Mouse (Mus musculus) MEL (cell line): ENCODE results near the gene Atp5d. TPM values are rescaled to one million over a fixed set of nuclear protein-coding genes. Genes with fewer than 3 reads are reported as not detected.

Source experiments
- DNase-seq: peaks from one replicate; pipeline ENCODE4 v3.0.0; 2011; ENCODE audit warnings: low read depth, low spot score
- H3K27ac ChIP-seq: 2 replicates; pipeline ENCODE4 v1.5.1; 2012; ENCODE audit warnings: low read depth, mild to moderate bottlenecking, control low read depth, low read length, moderate library complexity; ENCODE audit not compliant: control insufficient read depth
- H3K27me3 ChIP-seq, 2 experiments: fragments of 150-350 bp in 1 of 2; sonication (generic) in 1 of 2; 2 replicates each; pipeline ENCODE4 v1.6.1; 2012; ENCODE audit warnings: low read length in 2 of 2, mild to moderate bottlenecking in 2 of 2, improper control_type of control experiment in 1 of 2, moderate library complexity in 1 of 2; ENCODE audit not compliant: insufficient read depth in 2 of 2, control insufficient read depth in 1 of 2
- H3K36me3 ChIP-seq, 2 experiments: 2 replicates each; pipeline ENCODE4 v1.6.1; 2012 to 2014; ENCODE audit warnings: low read length in 2 of 2, improper control_type of control experiment in 1 of 2, inconsistent platforms in 1 of 2, mild to moderate bottlenecking in 1 of 2; ENCODE audit not compliant: insufficient read depth in 2 of 2, control insufficient read depth in 1 of 2
- H3K4me1 ChIP-seq, 2 experiments: fragments of 150-350 bp in 1 of 2; sonication (generic) in 1 of 2; 2 replicates each; pipeline ENCODE4 v1.6.1; 2012; ENCODE audit warnings: low read length in 2 of 2, improper control_type of control experiment in 1 of 2, mild to moderate bottlenecking in 1 of 2; ENCODE audit not compliant: insufficient read depth in 2 of 2, control insufficient read depth in 1 of 2
- H3K4me3 ChIP-seq, 2 experiments: fragments of 150-350 bp in 1 of 2; sonication (generic) in 1 of 2; 2 replicates each; pipeline ENCODE4 v1.5.1; 2012; ENCODE audit warnings: low read depth in 2 of 2, low read length in 2 of 2, mild to moderate bottlenecking in 2 of 2, moderate library complexity in 2 of 2, control low read depth in 1 of 2, improper control_type of control experiment in 1 of 2; ENCODE audit not compliant: control insufficient read depth in 1 of 2, insufficient read depth in 1 of 2
- H3K79me2 ChIP-seq: 2 replicates; pipeline ENCODE4 v1.6.1; 2012; ENCODE audit warnings: mild to moderate bottlenecking, low read length, moderate library complexity; ENCODE audit not compliant: control insufficient read depth, poor library complexity, insufficient read depth
- H3K9ac ChIP-seq: 2 replicates; pipeline ENCODE4 v1.6.1; 2012; ENCODE audit warnings: low read depth, mild to moderate bottlenecking, control low read depth, low read length, moderate library complexity; ENCODE audit not compliant: control insufficient read depth, poor library complexity, severe bottlenecking
- H3K9me3 ChIP-seq: fragments of 150-350 bp; sonication (generic); replicated peaks from 2 replicates; pipeline ENCODE4 v1.6.1; 2012; ENCODE audit warnings: mild to moderate bottlenecking, low read length, improper control_type of control experiment, moderate library complexity; ENCODE audit not compliant: insufficient read depth
- BHLHE40 ChIP-seq: IDR thresholded peaks from 2 replicates; pipeline ENCODE4 v1.6.1; 2012; ENCODE audit warnings: low read depth, mild to moderate bottlenecking, inconsistent platforms, low read length, improper control_type of control experiment, borderline replicate concordance
- CHD1 ChIP-seq: IDR thresholded peaks from 2 replicates; pipeline ENCODE4 v1.6.1; 2012; ENCODE audit warnings: low read depth, mild to moderate bottlenecking, inconsistent platforms, low read length, improper control_type of control experiment
- CHD2 ChIP-seq: IDR thresholded peaks from 2 replicates; pipeline ENCODE4 v1.6.1; 2011; ENCODE audit warnings: low read length, improper control_type of control experiment
- CTCF ChIP-seq, 3 experiments: IDR thresholded peaks in 2 of 3; conservative IDR thresholded peaks in 1 of 3; 2 replicates each; pipeline ENCODE4 v1.5.1; 2011 to 2012; ENCODE audit warnings: low read length in 3 of 3, low read depth in 2 of 3, mild to moderate bottlenecking in 2 of 3, improper control_type of control experiment in 1 of 3, inconsistent platforms in 1 of 3, mixed read lengths in 1 of 3, moderate library complexity in 1 of 3; ENCODE audit not compliant: control insufficient read depth in 1 of 3, insufficient read depth in 1 of 3, poor library complexity in 1 of 3, severe bottlenecking in 1 of 3
- E2F4 ChIP-seq: IDR thresholded peaks from 2 replicates; pipeline ENCODE4 v1.6.1; 2011; ENCODE audit warnings: low read depth, low read length, improper control_type of control experiment, borderline replicate concordance
- ELF1 ChIP-seq: IDR thresholded peaks from 2 replicates; pipeline ENCODE4 v1.6.1; 2014; ENCODE audit warnings: low read depth, mild to moderate bottlenecking, inconsistent platforms, low read length, improper control_type of control experiment, moderate library complexity
- EP300 ChIP-seq, 2 experiments: IDR thresholded peaks; 2 replicates each; pipeline ENCODE4 v1.6.1; 2011; ENCODE audit warnings: improper control_type of control experiment in 2 of 2, low read length in 2 of 2, low read depth in 1 of 2, mild to moderate bottlenecking in 1 of 2
- ETS1 ChIP-seq: IDR thresholded peaks from 2 replicates; pipeline ENCODE4 v1.6.1; 2012; ENCODE audit warnings: low read depth, mild to moderate bottlenecking, inconsistent platforms, low read length, improper control_type of control experiment, moderate library complexity
- GABPA ChIP-seq: IDR thresholded peaks from 2 replicates; pipeline ENCODE4 v1.6.1; 2012; ENCODE audit warnings: low read depth, mild to moderate bottlenecking, inconsistent platforms, low read length, improper control_type of control experiment, moderate library complexity
- GATA1 ChIP-seq: IDR thresholded peaks from 2 replicates; pipeline ENCODE4 v1.6.1; 2011; ENCODE audit warnings: low read depth, low read length, improper control_type of control experiment
- HCFC1 ChIP-seq: IDR thresholded peaks from 2 replicates; pipeline ENCODE4 v1.6.1; 2012; ENCODE audit warnings: low read depth, mild to moderate bottlenecking, inconsistent platforms, low read length, improper control_type of control experiment, moderate library complexity
- JUND ChIP-seq: IDR thresholded peaks from 2 replicates; pipeline ENCODE4 v1.6.1; 2011; ENCODE audit warnings: low read depth, mild to moderate bottlenecking, improper control_type of control experiment, low read length
- KAT2A ChIP-seq: conservative IDR thresholded peaks from 2 replicates; pipeline ENCODE4 v1.6.1; 2012; ENCODE audit warnings: low read depth, low read length, improper control_type of control experiment, inconsistent platforms
- MAX ChIP-seq: IDR thresholded peaks from 2 replicates; pipeline ENCODE4 v1.6.1; 2011; ENCODE audit warnings: low read length, improper control_type of control experiment
- MAZ ChIP-seq: IDR thresholded peaks from 2 replicates; pipeline ENCODE4 v1.6.1; 2012; ENCODE audit warnings: low read depth, mild to moderate bottlenecking, inconsistent platforms, low read length, improper control_type of control experiment
- MEF2A ChIP-seq: IDR thresholded peaks from 2 replicates; pipeline ENCODE4 v1.6.1; 2014; ENCODE audit warnings: low read depth, mild to moderate bottlenecking, inconsistent platforms, low read length, improper control_type of control experiment; ENCODE audit not compliant: poor library complexity, insufficient replicate concordance, severe bottlenecking; ENCODE audit errors: extremely low read depth
- MXI1 ChIP-seq: IDR thresholded peaks from 2 replicates; pipeline ENCODE4 v1.6.1; 2011; ENCODE audit warnings: mild to moderate bottlenecking, low read depth, low read length, improper control_type of control experiment
- MYB ChIP-seq: IDR thresholded peaks from 2 replicates; pipeline ENCODE4 v1.6.1; 2011; ENCODE audit warnings: mild to moderate bottlenecking, low read depth, low read length, improper control_type of control experiment
- MYC ChIP-seq: IDR thresholded peaks from 2 replicates; pipeline ENCODE4 v1.6.1; 2011; ENCODE audit warnings: low read depth, mild to moderate bottlenecking, low read length, improper control_type of control experiment, moderate library complexity
- NELFE ChIP-seq: IDR thresholded peaks from 2 replicates; pipeline ENCODE4 v1.6.1; 2011; ENCODE audit warnings: low read depth, low read length, improper control_type of control experiment
- NRF1 ChIP-seq: IDR thresholded peaks from 2 replicates; pipeline ENCODE4 v1.6.1; 2014; ENCODE audit warnings: low read depth, mild to moderate bottlenecking, inconsistent platforms, low read length, improper control_type of control experiment, moderate library complexity; ENCODE audit not compliant: poor library complexity, insufficient read depth, severe bottlenecking
- POLR2A ChIP-seq, 2 experiments: IDR thresholded peaks; 2 replicates each; pipeline ENCODE4 v1.6.1; 2011 to 2012; ENCODE audit warnings: low read length in 2 of 2, mild to moderate bottlenecking in 2 of 2, control low read depth in 1 of 2, improper control_type of control experiment in 1 of 2, low read depth in 1 of 2, moderate library complexity in 1 of 2; ENCODE audit not compliant: control insufficient read depth in 1 of 2, insufficient read depth in 1 of 2, poor library complexity in 1 of 2
- POLR2AphosphoS2 ChIP-seq: IDR thresholded peaks from 2 replicates; pipeline ENCODE4 v1.6.1; 2011; ENCODE audit warnings: low read length, improper control_type of control experiment
- POLR2AphosphoS5 ChIP-seq: IDR thresholded peaks from 2 replicates; pipeline ENCODE4 v1.6.1; 2012; ENCODE audit warnings: low read depth, borderline replicate concordance, mild to moderate bottlenecking, inconsistent platforms, low read length, moderate library complexity, mixed read lengths
- RAD21 ChIP-seq: IDR thresholded peaks from 2 replicates; pipeline ENCODE4 v1.6.1; 2011; ENCODE audit warnings: mild to moderate bottlenecking, low read depth, low read length, improper control_type of control experiment
- RCOR1 ChIP-seq: IDR thresholded peaks from 2 replicates; pipeline ENCODE4 v1.6.1; 2012; ENCODE audit warnings: low read depth, mild to moderate bottlenecking, inconsistent platforms, low read length, improper control_type of control experiment
- SIN3A ChIP-seq: IDR thresholded peaks from 2 replicates; pipeline ENCODE4 v1.6.1; 2012; ENCODE audit warnings: low read length, improper control_type of control experiment, inconsistent platforms
- SMC3 ChIP-seq: IDR thresholded peaks from 2 replicates; pipeline ENCODE4 v1.6.1; 2011; ENCODE audit warnings: low read depth, low read length, improper control_type of control experiment
- TAL1 ChIP-seq: IDR thresholded peaks from 2 replicates; pipeline ENCODE4 v1.6.1; 2012; ENCODE audit warnings: mild to moderate bottlenecking, inconsistent platforms, low read length, moderate library complexity, mixed read lengths
- TBP ChIP-seq: IDR thresholded peaks from 2 replicates; pipeline ENCODE4 v1.8.0; 2011; ENCODE audit warnings: low read depth, low read length, improper control_type of control experiment
- TCF12 ChIP-seq: IDR thresholded peaks from 2 replicates; pipeline ENCODE4 v1.6.1; 2014; ENCODE audit warnings: low read depth, mild to moderate bottlenecking, inconsistent platforms, low read length, improper control_type of control experiment, moderate library complexity
- USF1 ChIP-seq: IDR thresholded peaks from 2 replicates; pipeline ENCODE4 v1.6.1; 2014; ENCODE audit warnings: low read depth, mild to moderate bottlenecking, inconsistent platforms, low read length, improper control_type of control experiment, moderate library complexity
- USF2 ChIP-seq, 2 experiments: IDR thresholded peaks; 2 replicates each; pipeline ENCODE4 v1.6.1; 2011 to 2012; ENCODE audit warnings: improper control_type of control experiment in 2 of 2, low read length in 2 of 2, borderline replicate concordance in 1 of 2, inconsistent platforms in 1 of 2, low read depth in 1 of 2, mild to moderate bottlenecking in 1 of 2; ENCODE audit not compliant: insufficient read depth in 1 of 2
- ZC3H11A ChIP-seq: IDR thresholded peaks from 2 replicates; pipeline ENCODE4 v1.6.1; 2012; ENCODE audit warnings: low read depth, mild to moderate bottlenecking, inconsistent platforms, low read length, improper control_type of control experiment
- ZMIZ1 ChIP-seq: IDR thresholded peaks from 2 replicates; pipeline ENCODE4 v1.6.1; 2012; ENCODE audit warnings: low read depth, mild to moderate bottlenecking, inconsistent platforms, low read length, improper control_type of control experiment, moderate library complexity
- ZNF384 ChIP-seq: IDR thresholded peaks from 2 replicates; pipeline ENCODE4 v1.6.1; 2012; ENCODE audit warnings: low read depth, mild to moderate bottlenecking, inconsistent platforms, low read length, improper control_type of control experiment
- polyA plus RNA-seq, 2 experiments: library from polyadenylated mRNA; stranded (reverse) in 1 of 2; unstranded in 1 of 2; fragments of >175 nt in 1 of 2; fragments of >200 nt in 1 of 2; gene quantifications; 2 replicates each; pipeline versions ENCODE4 v1.2.1 to v1.2.4; 2012; ENCODE audit warnings: low replicate concordance in 2 of 2, low read depth in 1 of 2; ENCODE audit not compliant: insufficient read length in 2 of 2, insufficient read depth in 1 of 2, missing spikeins in 1 of 2
- total RNA-seq: library from RNA; depleted of rRNA; stranded (reverse); fragments of 300-350 nt; gene quantifications from 2 replicates; pipeline ENCODE4 v1.2.3, GENCODE M21; 2012

Atp5d gene
- total and polyA plus RNA-seq, 3 experiments, result 300 to 657 (median 308) TPM

- peak overlapping the region; percentile 89 for H3K9ac ChIP-seq
- H3K27ac ChIP-seq, result peak overlapping the region; percentile 96
- peak; percentile 99 for DNase-seq
- H3K4me1 ChIP-seq, result peaks cover 0 to 34% of the 10 kb centered on the region in 2 experiments; a peak in 3 of 4 replicates
- H3K36me3 ChIP-seq, result peaks cover 0 to 16% of the 10 kb centered on the region in 2 experiments; a peak in 2 of 4 replicates
- H3K79me2 ChIP-seq, result peaks cover 29% of the 10 kb centered on the region
- no peaks in the 10 kb centered on the region for H3K27me3 ChIP-seq
- TF ChIP-seq HCFC1, result peak; percentile 92
- no peak for TF ChIP-seq USF2 (IDR thresholded peaks at IDR 0.05; ENCODE audit: borderline replicate concordance in 1 of 2, insufficient read depth in 1 of 2, low read depth in 1 of 2, low read length in 2 of 2)
- TF ChIP-seq NELFE, result peak; percentile 89
- no peak; the same call in 1 of the 2 replicates for TF ChIP-seq MYC
- TF ChIP-seq POLR2AphosphoS5, result no peak
- TF ChIP-seq MAX, result peak; percentile 78
- no peak; the same call in 1 of the 2 replicates for TF ChIP-seq KAT2A
- TF ChIP-seq JUND, result peak; percentile 30; the same call in 1 of the 2 replicates
- TF ChIP-seq MEF2A, result no peak
- TF ChIP-seq TBP, result peak; percentile 63; the same call in 1 of the 2 replicates
- peak; percentile 61 for TF ChIP-seq TCF12
- 0 out of 2 replicates have a peak, but pooled peaks have one; percentile 64 for TF ChIP-seq CHD1
- TF ChIP-seq RCOR1, result no peak
- TF ChIP-seq SMC3, result peak; percentile 67
- peak; percentile 92 for TF ChIP-seq NRF1
- peak; percentile 84 for TF ChIP-seq ELF1
- no peak; the same call in 1 of the 2 replicates for TF ChIP-seq CHD2
- TF ChIP-seq RAD21, result peak; percentile 77
- TF ChIP-seq ETS1, result peak; percentile 88
- peak; percentile 93 for TF ChIP-seq SIN3A
- TF ChIP-seq MXI1, result peak; percentile 87
- peak in 1 of 2 experiments; percentile 37; a peak in 1 of 4 replicates for TF ChIP-seq EP300 (IDR thresholded peaks at IDR 0.05; ENCODE audit: low read depth in 1 of 2, low read length in 2 of 2)
- peak in 2 of 3 experiments; percentile 78 to 81; a peak in 5 of 6 replicates for TF ChIP-seq CTCF (IDR thresholded peaks at IDR 0.05 in 2 of 3, conservative IDR thresholded peaks at IDR 0.05 in 1 of 3; ENCODE audit: control insufficient read depth in 1 of 3, insufficient read depth in 1 of 3, low read depth in 2 of 3, low read length in 3 of 3, poor library complexity in 1 of 3, severe bottlenecking in 1 of 3)
- no peak for TF ChIP-seq MYB
- TF ChIP-seq ZC3H11A, result peak; percentile 68
- 0 out of 2 replicates have a peak, but pooled peaks have one; percentile 24 for TF ChIP-seq USF1
- TF ChIP-seq GABPA, result peak; percentile 80; the same call in 1 of the 2 replicates
- peak; percentile 77 for TF ChIP-seq BHLHE40
- TF ChIP-seq POLR2A (IDR thresholded peaks at IDR 0.05; ENCODE audit: control insufficient read depth in 1 of 2, insufficient read depth in 1 of 2, low read depth in 1 of 2, low read length in 2 of 2, poor library complexity in 1 of 2), result peak; percentile 10 to 86; a peak in 2 of 4 replicates
- TF ChIP-seq GATA1, result no peak
- no peak for TF ChIP-seq ZNF384
- peak; percentile 98 for TF ChIP-seq MAZ
- no peak for TF ChIP-seq TAL1
- TF ChIP-seq ZMIZ1, result peak; percentile 65; the same call in 1 of the 2 replicates
- TF ChIP-seq E2F4, result peak; percentile 74; the same call in 1 of the 2 replicates
- TF ChIP-seq POLR2AphosphoS2, result peak; percentile 97
- peak overlapping the region; percentile 74 to 80 for H3K4me3 ChIP-seq
- H3K9me3 ChIP-seq, result no peaks in the 10 kb centered on the region
Observed at GRCm38 (mm10) chr10:80141243-80141642, 2.8 kb downstream of the Atp5d start.
